In genomic region chr11:19984029-19984428, GRCm38 (mm10) we compare ENCODE assay signal across 21 mouse cellular contexts.
"Had no signal": no experiment of that assay in that cellular context is flagged by ENCODE, and none has a peak within 500 bp of the region (broad histone marks: within the 10 kb centered on the region; RNA-seq: fewer than 3 reads in every experiment).

No protein-coding gene starts in this region.

- DNase-seq: kidney, adult 8-10 months; kidney, postnatal 10 days; kidney, postnatal 36 days; liver; lung, adult 18-20 months; lung, postnatal 14 days; retina, postnatal 1 day; right cerebral cortex, postnatal 25 days; spleen, adult 18-20 months; thymus, postnatal 25 days had no signal

- ATAC-seq: liver, embryonic 12.5 days; midbrain, embryonic 13.5 days; midbrain, embryonic 16.5 days had no signal

- H3K27ac ChIP-seq: kidney, embryonic 15.5 days; limb, embryonic 13.5 days; liver, embryonic 12.5 days; liver, embryonic 15.5 days; midbrain, embryonic 13.5 days had no signal

- H3K4me3 ChIP-seq: kidney, embryonic 15.5 days; limb, embryonic 10.5 days; limb, embryonic 13.5 days; liver, embryonic 12.5 days; liver, embryonic 15.5 days; midbrain, embryonic 10.5 days; midbrain, embryonic 13.5 days; myocyte; neural tube, embryonic 13.5 days; stomach, embryonic 15.5 days had no signal
